Mouse (Mus musculus) small intestine, adult 2 months (tissue): ENCODE data around the gene Hrct1.

ENCODE experiments used
- CTCF ChIP-seq: fragments of 200-500 bp; IDR thresholded peaks from 2 replicates; pipeline ENCODE4 v1.5.1; 2012; ENCODE audit warnings: low read depth, mild to moderate bottlenecking, control low read depth, inconsistent platforms, low read length, moderate library complexity, mixed read lengths; ENCODE audit not compliant: insufficient replicate concordance, insufficient read length; ENCODE audit errors: extremely low read depth
- POLR2A ChIP-seq: fragments of 200-500 bp; IDR thresholded peaks from 2 replicates; pipeline ENCODE4 v1.6.1; 2012; ENCODE audit warnings: low read depth, mild to moderate bottlenecking, control low read depth, inconsistent platforms, low read length, moderate library complexity

GRCm38 (mm10) chr4:43760460-43760859 is 33.5 kb downstream of the Hrct1 start:
- TF ChIP-seq CTCF (peak; percentile 44; the same call in 1 of the 2 replicates), POLR2A (no peak)
